Mouse (Mus musculus): ENCODE results near the gene Gm49320.

DNA sequence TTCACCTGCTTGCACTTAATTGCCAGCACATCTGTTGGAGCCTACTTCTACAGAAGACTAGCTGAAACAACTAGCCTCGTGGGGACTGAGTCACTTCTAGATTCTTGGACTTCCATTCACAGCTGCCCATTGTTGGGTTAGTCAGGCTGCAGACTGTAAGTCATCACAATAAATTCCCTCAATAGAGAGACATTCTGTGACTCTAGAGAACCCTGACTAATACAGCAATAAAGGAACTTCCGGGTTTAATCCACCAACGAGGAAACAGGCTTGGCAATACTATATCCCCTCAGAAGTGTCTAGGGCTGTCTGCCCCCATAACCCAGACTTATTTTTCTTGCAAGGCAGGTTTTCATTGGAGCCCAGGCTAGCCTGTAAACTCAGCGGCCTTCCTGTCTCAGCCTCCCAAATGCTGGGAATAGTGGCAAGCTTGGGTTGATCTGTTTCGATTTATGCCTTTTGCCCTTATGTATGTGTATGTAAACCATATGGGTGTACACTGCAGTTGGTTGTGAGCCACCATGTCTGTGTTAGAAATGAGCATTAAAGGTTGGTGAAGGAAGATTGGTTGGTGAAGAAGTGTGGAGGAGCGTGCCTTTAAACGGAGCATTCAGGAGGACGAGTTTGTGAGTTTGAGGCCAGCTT lies 13.6 kb downstream of the Gm49320 start:
- TF ChIP-seq EP300 (IDR thresholded peaks at IDR 0.05; ENCODE audit: low read depth in 1 of 2, low read length in 2 of 2) (no peak), CTCF (IDR thresholded peaks at IDR 0.05 in 2 of 3, conservative IDR thresholded peaks at IDR 0.05 in 1 of 3; ENCODE audit: control insufficient read depth in 1 of 3, insufficient read depth in 1 of 3, low read depth in 2 of 3, low read length in 3 of 3, poor library complexity in 1 of 3, severe bottlenecking in 1 of 3) (no peak), POLR2A (IDR thresholded peaks at IDR 0.05; ENCODE audit: control insufficient read depth in 1 of 2, insufficient read depth in 1 of 2, low read depth in 1 of 2, low read length in 2 of 2, poor library complexity in 1 of 2) (no peak), RCOR1 (IDR thresholded peaks at IDR 0.05; ENCODE audit: low read depth, low read length) (no peak), ETS1 (IDR thresholded peaks at IDR 0.05; ENCODE audit: low read depth, low read length) (no peak), NRF1 (IDR thresholded peaks at IDR 0.05; ENCODE audit: insufficient read depth, low read depth, low read length, poor library complexity, severe bottlenecking) (no peak)
